Mouse (Mus musculus): Measurements from ENCODE around the gene Pik3ap1. TPM values are rescaled to one million over a fixed set of nuclear protein-coding genes. Genes with fewer than 3 reads are reported as not detected.

Gene Pik3ap1
- polyA plus RNA-seq, 2 experiments, result 1.8 to 3.1 TPM

DNA sequence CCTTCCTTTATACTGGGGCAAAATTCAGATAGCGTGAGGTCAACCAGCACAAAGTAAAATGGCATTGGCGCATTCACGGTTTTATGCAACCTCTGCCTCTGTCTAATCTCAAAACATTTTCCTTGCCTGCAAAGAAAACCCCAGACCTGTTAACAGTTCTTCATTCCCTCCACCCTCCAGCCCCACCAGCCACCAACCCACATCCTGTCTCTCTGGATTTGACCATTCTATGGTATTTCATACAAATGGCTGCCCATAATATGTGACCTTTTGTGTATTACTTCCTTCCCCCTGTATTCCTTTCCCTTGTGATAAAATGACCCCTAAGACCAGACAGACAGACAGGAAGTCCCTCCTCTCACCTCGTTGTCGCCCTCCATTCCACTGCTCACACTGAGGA is 102.2 kb downstream of the Pik3ap1 start:
- Histone ChIP-seq H3K4me2 (replicated peaks; ENCODE audit: low read depth, low read length, severe bottlenecking) (no peak overlapping the region), H3K27me3 (ENCODE audit: control insufficient read depth, insufficient read depth, low read length) (peaks cover 5% of the 10 kb centered on the region; the same call in 1 of the 2 replicates), H3K9me3 (ENCODE audit: control insufficient read depth, low read length) (no peaks in the 10 kb centered on the region), H3K4me3 (replicated peaks; ENCODE audit: low read length) (no peak overlapping the region), H3K9ac (ENCODE audit: low read depth, low read length, severe bottlenecking) (no peak overlapping the region), H3K4me1 (ENCODE audit: control insufficient read depth, insufficient read depth, low read length) (no peaks in the 10 kb centered on the region), H3K27ac (replicated peaks; ENCODE audit: low read depth, low read length) (no peak overlapping the region), H3K36me3 (ENCODE audit: control insufficient read depth, insufficient read depth, low read length) (no peaks in the 10 kb centered on the region)
- no peak for DNase-seq (ENCODE audit: low spot score)
- no peak for ATAC-seq (ENCODE audit: low FRiP score, low read depth)
- 72% methylated on average over 5 of the region's 5 CpGs for WGBS
- TF ChIP-seq POLR2A (IDR thresholded peaks at IDR 0.05; ENCODE audit: borderline replicate concordance, extremely low read depth, insufficient read depth, insufficient read length), result no peak

- H3K9me3 ChIP-seq (ENCODE audit: control insufficient read depth, low read length), result no peaks in the 10 kb centered on the region
- no peaks in the 10 kb centered on the region for H3K36me3 ChIP-seq (ENCODE audit: control insufficient read depth, insufficient read depth, low read length)
- ATAC-seq (ENCODE audit: low FRiP score, low read depth), result no peak
- TF ChIP-seq POLR2A (IDR thresholded peaks at IDR 0.05; ENCODE audit: borderline replicate concordance, extremely low read depth, insufficient read depth, insufficient read length), result no peak
- WGBS, result 89% methylated on average over 4 of the region's 4 CpGs
- DNase-seq (ENCODE audit: low spot score), result no peak
- H3K27ac ChIP-seq (replicated peaks; ENCODE audit: low read depth, low read length), result no peak overlapping the region
- H3K4me2 ChIP-seq (replicated peaks; ENCODE audit: low read depth, low read length, severe bottlenecking), result no peak overlapping the region
- no peak overlapping the region for H3K9ac ChIP-seq (ENCODE audit: low read depth, low read length, severe bottlenecking)
- H3K27me3 ChIP-seq (ENCODE audit: control insufficient read depth, insufficient read depth, low read length), result peaks cover 5% of the 10 kb centered on the region; the same call in 1 of the 2 replicates
- no peak overlapping the region for H3K4me3 ChIP-seq (replicated peaks; ENCODE audit: low read length)
- H3K4me1 ChIP-seq (ENCODE audit: control insufficient read depth, insufficient read depth, low read length), result no peaks in the 10 kb centered on the region
These were observed 102.7 kb downstream of the Pik3ap1 start for GRCm38 (mm10) chr19:41282216-41282615.

- H3K27ac ChIP-seq (replicated peaks; ENCODE audit: low read depth, low read length), result no peak overlapping the region
- no peak overlapping the region for H3K4me3 ChIP-seq (replicated peaks; ENCODE audit: low read length)
- H3K36me3 ChIP-seq (ENCODE audit: control insufficient read depth, insufficient read depth, low read length), result no peaks in the 10 kb centered on the region
- H3K9ac ChIP-seq (ENCODE audit: low read depth, low read length, severe bottlenecking), result no peak overlapping the region
- TF ChIP-seq POLR2A (IDR thresholded peaks at IDR 0.05; ENCODE audit: borderline replicate concordance, extremely low read depth, insufficient read depth, insufficient read length), result no peak
- H3K27me3 ChIP-seq (ENCODE audit: control insufficient read depth, insufficient read depth, low read length), result no peaks in the 10 kb centered on the region
- 65% methylated on average over 8 of the region's 8 CpGs for WGBS
- H3K4me1 ChIP-seq (ENCODE audit: control insufficient read depth, insufficient read depth, low read length), result no peaks in the 10 kb centered on the region
- no peak overlapping the region for H3K4me2 ChIP-seq (replicated peaks; ENCODE audit: low read depth, low read length, severe bottlenecking)
- DNase-seq (ENCODE audit: low spot score) (no peak), ATAC-seq (ENCODE audit: low FRiP score, low read depth) (no peak)
- no peaks in the 10 kb centered on the region for H3K9me3 ChIP-seq (ENCODE audit: control insufficient read depth, low read length)
These were observed 105.1 kb downstream of the Pik3ap1 start for GRCm38 (mm10) chr19:41279724-41280244.

GRCm38 (mm10) chr19:41278606-41279005 is 106.3 kb downstream of the Pik3ap1 start:
- Histone ChIP-seq H3K4me3 (replicated peaks; ENCODE audit: low read length) (no peak overlapping the region), H3K4me1 (ENCODE audit: control insufficient read depth, insufficient read depth, low read length) (no peaks in the 10 kb centered on the region), H3K9me3 (ENCODE audit: control insufficient read depth, low read length) (no peaks in the 10 kb centered on the region), H3K27me3 (ENCODE audit: control insufficient read depth, insufficient read depth, low read length) (no peaks in the 10 kb centered on the region), H3K9ac (ENCODE audit: low read depth, low read length, severe bottlenecking) (no peak overlapping the region), H3K36me3 (ENCODE audit: control insufficient read depth, insufficient read depth, low read length) (no peaks in the 10 kb centered on the region), H3K27ac (replicated peaks; ENCODE audit: low read depth, low read length) (no peak overlapping the region), H3K4me2 (replicated peaks; ENCODE audit: low read depth, low read length, severe bottlenecking) (no peak overlapping the region)
- no peak for ATAC-seq (ENCODE audit: low FRiP score, low read depth)
- WGBS, result 85% methylated on average over 7 of the region's 7 CpGs
- no peak for TF ChIP-seq POLR2A (IDR thresholded peaks at IDR 0.05; ENCODE audit: borderline replicate concordance, extremely low read depth, insufficient read depth, insufficient read length)
- DNase-seq (ENCODE audit: low spot score), result no peak

GRCm38 (mm10) chr19:41275588-41275987 is 109.3 kb downstream of the Pik3ap1 start:
- DNase-seq (ENCODE audit: low spot score) (no peak), ATAC-seq (ENCODE audit: low FRiP score, low read depth) (no peak)
- H3K4me2 ChIP-seq (replicated peaks; ENCODE audit: low read depth, low read length, severe bottlenecking), result no peak overlapping the region
- H3K36me3 ChIP-seq (ENCODE audit: control insufficient read depth, insufficient read depth, low read length), result no peaks in the 10 kb centered on the region
- H3K4me1 ChIP-seq (ENCODE audit: control insufficient read depth, insufficient read depth, low read length), result no peaks in the 10 kb centered on the region
- no peak overlapping the region for H3K9ac ChIP-seq (ENCODE audit: low read depth, low read length, severe bottlenecking)
- WGBS, result 79% methylated on average over 3 of the region's 3 CpGs
- no peak overlapping the region for H3K27ac ChIP-seq (replicated peaks; ENCODE audit: low read depth, low read length)
- no peaks in the 10 kb centered on the region for H3K27me3 ChIP-seq (ENCODE audit: control insufficient read depth, insufficient read depth, low read length)
- H3K9me3 ChIP-seq (ENCODE audit: control insufficient read depth, low read length), result no peaks in the 10 kb centered on the region
- TF ChIP-seq POLR2A (IDR thresholded peaks at IDR 0.05; ENCODE audit: borderline replicate concordance, extremely low read depth, insufficient read depth, insufficient read length), result no peak
- no peak overlapping the region for H3K4me3 ChIP-seq (replicated peaks; ENCODE audit: low read length)

- DNase-seq (ENCODE audit: low spot score), result no peak
- Histone ChIP-seq H3K27me3 (ENCODE audit: control insufficient read depth, insufficient read depth, low read length) (no peaks in the 10 kb centered on the region), H3K4me3 (replicated peaks; ENCODE audit: low read length) (no peak overlapping the region), H3K4me1 (ENCODE audit: control insufficient read depth, insufficient read depth, low read length) (no peaks in the 10 kb centered on the region), H3K27ac (replicated peaks; ENCODE audit: low read depth, low read length) (no peak overlapping the region), H3K4me2 (replicated peaks; ENCODE audit: low read depth, low read length, severe bottlenecking) (no peak overlapping the region), H3K9me3 (ENCODE audit: control insufficient read depth, low read length) (no peaks in the 10 kb centered on the region), H3K9ac (ENCODE audit: low read depth, low read length, severe bottlenecking) (no peak overlapping the region), H3K36me3 (ENCODE audit: control insufficient read depth, insufficient read depth, low read length) (no peaks in the 10 kb centered on the region)
- ATAC-seq (ENCODE audit: low FRiP score, low read depth), result no peak
- WGBS, result 74% methylated on average over 7 of the region's 7 CpGs
- no peak for TF ChIP-seq POLR2A (IDR thresholded peaks at IDR 0.05; ENCODE audit: borderline replicate concordance, extremely low read depth, insufficient read depth, insufficient read length)
These were observed 114.0 kb downstream of the Pik3ap1 start for GRCm38 (mm10) chr19:41270906-41271305.
